Mouse (Mus musculus): ENCODE results near the gene Sall2.

GRCm38 (mm10) chr14:52338751-52339511, 10.4 kb upstream of the Sall2 start:
- peak; percentile 35 for TF ChIP-seq CTCF (IDR thresholded peaks at IDR 0.05; ENCODE audit: low read depth, low read length)
- no peak for TF ChIP-seq POLR2A (IDR thresholded peaks at IDR 0.05; ENCODE audit: insufficient read depth, low read length)

Data from ES-Bruce4 (cell line).